Mouse (Mus musculus): ENCODE results near the gene Thap12.

GRCm38 (mm10) chr7:98685895-98686294 lies 17.0 kb upstream of the Thap12 start:
- TF ChIP-seq CTCF (IDR thresholded peaks at IDR 0.05; ENCODE audit: extremely low read depth, insufficient read depth, low read length) (peak; percentile 34; the same call in 1 of the 2 replicates), POLR2A (IDR thresholded peaks at IDR 0.05; ENCODE audit: extremely low read depth, insufficient read depth, low read length) (no peak)

Data from cortical plate, adult 2 months (tissue).